Mouse (Mus musculus): Measurements from ENCODE around the gene Hcn3. TPM values are rescaled to one million over a fixed set of nuclear protein-coding genes. Genes with fewer than 3 reads are reported as not detected.
"Not testable (repeated sequence)": the region's sequence is repeated elsewhere in the genome, so short reads cannot be mapped to it uniquely, and the experiment has no call there.

Hcn3 gene
- polyA plus RNA-seq, 1 experiment from 2014 or later = 6.3 TPM

DNA sequence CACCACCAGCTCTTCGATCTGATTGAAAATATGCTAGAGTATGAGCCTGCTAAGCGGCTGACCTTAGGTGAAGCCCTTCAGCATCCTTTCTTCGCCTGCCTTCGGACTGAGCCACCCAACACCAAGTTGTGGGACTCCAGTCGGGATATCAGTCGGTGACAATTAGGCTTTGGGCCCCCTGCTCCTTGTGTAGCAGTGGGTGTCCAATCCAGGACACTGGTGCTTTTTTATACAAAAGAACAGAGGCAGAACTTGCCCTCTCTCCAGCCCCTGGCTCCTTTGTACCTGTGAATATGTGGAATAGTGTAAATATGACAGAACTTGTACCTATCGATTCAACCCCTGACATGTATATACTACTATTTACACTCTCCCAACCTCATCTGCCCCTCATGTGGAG lies 16.4 kb upstream of the Hcn3 start:
- WGBS = 89% methylated on average over 7 of the region's 7 CpGs
- peaks cover 19% of the 10 kb centered on the region for H3K4me1 ChIP-seq
- no peak for DNase-seq (ENCODE audit: low spot score)
- no peak overlapping the region for H3K27ac ChIP-seq (replicated peaks)
- H3K4me3 ChIP-seq = peak overlapping the region; percentile 72; the same call in 1 of the 2 replicates
- H3K27me3 ChIP-seq (ENCODE audit: low read depth, poor library complexity, severe bottlenecking) = no peaks in the 10 kb centered on the region
- peaks cover 81% of the 10 kb centered on the region for H3K36me3 ChIP-seq
- no peaks in the 10 kb centered on the region for H3K9me3 ChIP-seq (replicated peaks)

DNA sequence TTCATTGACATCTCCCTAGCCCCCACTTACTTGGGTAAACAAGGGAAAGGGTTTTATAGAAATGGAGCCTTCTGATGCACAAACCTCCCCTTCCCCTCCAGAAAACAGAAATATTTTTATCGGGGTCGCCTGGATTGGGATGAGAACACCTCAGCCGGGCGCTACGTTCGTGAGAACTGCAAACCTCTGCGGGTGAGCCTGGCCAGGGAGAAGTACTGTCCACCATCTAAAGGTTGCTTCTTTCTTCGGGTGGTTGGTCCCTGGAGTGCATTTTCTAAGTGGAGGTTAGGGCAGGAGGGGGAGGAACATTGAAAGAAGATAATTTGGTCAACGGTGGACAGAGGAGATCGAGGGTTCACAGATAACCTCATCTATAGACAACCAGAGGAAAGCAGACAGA lies 15.5 kb upstream of the Hcn3 start:
- Histone ChIP-seq H3K27me3 (ENCODE audit: low read depth, poor library complexity, severe bottlenecking) (no peaks in the 10 kb centered on the region), H3K27ac (replicated peaks) (no peak overlapping the region), H3K4me1 (peaks cover 19% of the 10 kb centered on the region), H3K36me3 (peaks cover 81% of the 10 kb centered on the region), H3K4me3 (no peak overlapping the region), H3K9me3 (replicated peaks) (no peaks in the 10 kb centered on the region)
- 94% methylated on average over 10 of the region's 10 CpGs for WGBS
- no peak for DNase-seq (ENCODE audit: low spot score)

DNA sequence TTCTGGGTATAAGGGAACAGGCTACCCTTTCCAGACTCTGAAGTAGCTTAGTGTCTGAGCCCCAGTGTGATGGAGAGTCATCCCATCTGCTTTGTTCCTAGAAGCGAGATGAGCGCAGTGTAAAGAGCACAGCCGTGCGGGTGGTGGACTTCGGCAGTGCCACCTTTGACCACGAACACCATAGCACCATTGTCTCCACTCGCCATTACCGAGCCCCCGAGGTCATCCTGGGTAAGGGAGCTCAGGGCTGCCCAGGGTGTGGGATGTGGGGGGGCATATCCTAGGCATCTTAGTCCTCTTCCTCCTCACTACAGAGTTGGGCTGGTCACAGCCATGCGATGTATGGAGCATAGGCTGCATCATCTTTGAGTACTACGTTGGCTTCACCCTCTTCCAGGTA lies 14.8 kb upstream of the Hcn3 start:
- Histone ChIP-seq H3K9me3 (replicated peaks) (no peaks in the 10 kb centered on the region), H3K4me1 (peaks cover 19% of the 10 kb centered on the region), H3K27me3 (ENCODE audit: low read depth, poor library complexity, severe bottlenecking) (no peaks in the 10 kb centered on the region), H3K27ac (replicated peaks) (no peak overlapping the region), H3K4me3 (no peak overlapping the region), H3K36me3 (peaks cover 81% of the 10 kb centered on the region)
- DNase-seq (ENCODE audit: low spot score) = no peak
- WGBS = 95% methylated on average over 11 of the region's 11 CpGs

DNA sequence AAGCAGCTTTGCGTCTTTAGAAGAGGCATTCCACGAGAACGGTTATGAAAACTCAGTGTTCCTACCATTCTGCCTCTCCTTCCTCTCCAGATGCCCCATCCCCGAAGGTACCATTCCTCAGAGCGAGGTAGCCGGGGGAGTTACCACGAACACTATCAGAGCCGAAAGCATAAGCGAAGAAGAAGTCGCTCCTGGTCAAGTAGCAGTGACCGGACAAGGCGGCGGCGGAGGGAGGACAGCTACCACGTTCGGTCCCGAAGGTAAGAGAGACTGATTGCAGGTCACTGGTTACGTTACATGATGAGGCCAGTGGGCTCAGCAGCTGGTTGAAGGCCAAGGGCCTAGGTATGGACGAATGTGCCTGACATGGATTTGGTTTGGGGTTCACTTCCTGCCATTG lies 6.9 kb upstream of the Hcn3 start:
- 95% methylated on average over 19 of the region's 19 CpGs for WGBS
- H3K9me3 ChIP-seq (replicated peaks) = no peaks in the 10 kb centered on the region
- H3K36me3 ChIP-seq = peaks cover 58% of the 10 kb centered on the region
- H3K27me3 ChIP-seq (ENCODE audit: low read depth, poor library complexity, severe bottlenecking) = no peaks in the 10 kb centered on the region
- H3K4me3 ChIP-seq = no peak overlapping the region
- H3K4me1 ChIP-seq = peaks cover 28% of the 10 kb centered on the region
- H3K27ac ChIP-seq (replicated peaks) = no peak overlapping the region
- DNase-seq (ENCODE audit: low spot score) = no peak

DNA sequence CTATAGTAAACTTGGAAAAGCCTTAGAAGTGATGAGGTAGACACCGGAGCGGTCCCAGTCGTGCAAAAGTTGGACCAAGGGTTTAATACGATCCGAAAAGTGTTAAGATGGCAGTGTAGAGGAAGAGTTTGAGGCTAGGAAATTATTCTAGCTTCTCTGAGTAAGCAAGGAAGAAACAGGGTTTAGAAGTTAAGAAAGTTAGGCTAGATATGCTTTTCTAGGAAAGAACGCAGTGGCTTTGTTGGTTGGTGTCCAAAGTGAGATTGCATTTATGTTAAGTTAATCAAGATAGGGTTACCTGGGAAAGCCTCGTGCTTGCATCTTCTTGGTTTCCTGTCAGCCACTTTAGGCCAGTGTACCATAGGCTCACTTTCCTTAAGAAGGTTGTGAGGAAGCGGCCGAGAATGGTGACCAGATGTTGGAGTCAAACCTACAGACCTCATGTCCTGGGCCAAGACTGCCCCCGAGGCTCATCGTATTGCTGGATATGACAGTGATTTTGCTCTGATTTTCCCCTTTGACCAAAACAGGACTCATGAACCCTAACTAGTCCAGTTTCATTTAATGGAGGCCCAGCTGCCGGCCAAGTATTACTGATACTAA lies 5.4 kb upstream of the Hcn3 start:
- H3K4me1 ChIP-seq = peaks cover 29% of the 10 kb centered on the region
- H3K4me3 ChIP-seq = peak overlapping the region; percentile 96
- H3K9me3 ChIP-seq (replicated peaks) = no peaks in the 10 kb centered on the region
- H3K27me3 ChIP-seq (ENCODE audit: low read depth, poor library complexity, severe bottlenecking) = no peaks in the 10 kb centered on the region
- 35% methylated on average over 12 of the region's 12 CpGs for WGBS
- peak overlapping the region; percentile 98 for H3K27ac ChIP-seq (replicated peaks)
- peaks cover 43% of the 10 kb centered on the region for H3K36me3 ChIP-seq
- DNase-seq (ENCODE audit: low spot score) = no peak

DNA sequence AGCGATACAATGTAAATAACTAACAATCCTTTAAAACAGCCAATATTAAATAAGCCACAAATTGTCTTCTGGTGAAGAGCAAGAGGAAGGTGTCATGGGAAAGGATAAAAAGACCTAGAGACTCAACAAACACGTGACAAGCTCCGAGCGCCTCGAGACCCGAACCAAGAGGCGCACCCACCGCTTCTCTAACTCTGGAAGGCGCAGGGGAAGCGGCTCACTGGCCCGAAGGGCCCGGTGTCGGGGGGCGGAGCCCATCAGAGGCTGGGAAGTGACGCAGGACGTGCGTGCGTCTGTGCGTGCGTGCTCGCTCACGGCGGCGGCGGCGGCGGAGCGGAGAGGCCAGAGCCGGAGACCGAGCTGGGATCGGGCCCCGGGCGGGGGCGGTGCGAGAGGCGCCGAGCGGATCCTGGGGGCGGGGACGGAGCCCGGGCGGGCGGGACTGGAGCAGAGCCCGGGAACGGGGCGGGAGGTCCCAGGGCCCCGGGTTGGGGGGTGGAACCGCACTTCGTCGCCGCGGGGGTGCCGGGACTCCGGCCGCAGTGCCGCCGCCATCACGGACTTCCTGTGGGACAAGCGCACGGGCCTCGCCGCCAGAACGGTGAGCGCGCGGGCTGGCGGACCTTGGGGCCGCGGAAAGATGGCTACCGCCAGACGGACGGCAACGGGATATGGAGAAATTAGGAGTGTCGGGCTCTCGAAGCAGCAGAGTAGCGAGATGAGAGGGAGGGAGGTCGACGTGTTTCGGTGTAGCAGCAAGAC lies 4.7 kb upstream of the Hcn3 start, which contains the start of gene Clk2:
TSS of gene Clk2 (plus strand) at position 290 of the 762 bp plus-strand sequence.
- peaks cover 36% of the 10 kb centered on the region for H3K36me3 ChIP-seq
- H3K4me3 ChIP-seq = peak within 1 kb of the TSS; percentile 96
- no peaks in the 10 kb centered on the region for H3K27me3 ChIP-seq (ENCODE audit: low read depth, poor library complexity, severe bottlenecking)
- H3K4me1 ChIP-seq = peaks cover 36% of the 10 kb centered on the region
- peak within 1 kb of the TSS; percentile 98 for H3K27ac ChIP-seq (replicated peaks)
- DNase-seq (ENCODE audit: low spot score) = peak; percentile 97
- no peaks in the 10 kb centered on the region for H3K9me3 ChIP-seq (replicated peaks)
- 1% methylated on average over 79 of the region's 79 CpGs for WGBS

DNA sequence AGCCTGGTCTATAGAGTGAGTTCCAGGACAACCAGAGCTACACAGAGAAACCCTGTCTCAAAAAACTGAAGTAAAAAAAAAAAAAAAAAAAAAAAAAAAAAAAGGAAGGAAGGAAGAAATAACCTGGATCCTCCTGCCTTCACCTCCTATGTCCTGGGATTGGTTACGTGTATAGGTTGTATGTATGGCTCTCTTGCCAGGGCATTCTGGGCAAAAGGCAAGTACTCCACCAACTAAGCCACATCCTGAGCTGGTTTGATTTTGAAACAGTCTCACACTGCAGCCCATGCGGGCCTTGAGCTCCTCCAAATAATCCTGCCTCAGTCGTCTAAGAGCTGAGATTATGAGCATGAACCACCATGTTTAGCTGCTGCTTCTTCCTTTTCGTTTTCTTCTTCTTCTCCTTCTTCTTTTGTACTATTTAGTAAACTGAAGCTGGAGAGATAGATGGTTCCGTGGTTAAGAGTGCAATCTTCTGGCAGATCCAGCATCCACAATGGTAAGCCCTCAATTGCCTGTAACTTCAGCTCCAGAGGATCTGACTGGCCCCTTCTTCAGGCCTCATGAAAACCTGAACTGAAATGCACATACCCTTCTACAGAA lies 3.7 kb upstream of the Hcn3 start:
- H3K36me3 ChIP-seq = peaks cover 26% of the 10 kb centered on the region
- no peaks in the 10 kb centered on the region for H3K9me3 ChIP-seq (replicated peaks)
- H3K27ac ChIP-seq (replicated peaks) = peak overlapping the region; percentile 98
- H3K27me3 ChIP-seq (ENCODE audit: low read depth, poor library complexity, severe bottlenecking) = peaks cover 9% of the 10 kb centered on the region
- DNase-seq (ENCODE audit: low spot score) = no peak
- WGBS = 75% methylated on average over 5 of the region's 5 CpGs
- peak overlapping the region; percentile 96 for H3K4me3 ChIP-seq
- H3K4me1 ChIP-seq = peaks cover 46% of the 10 kb centered on the region

DNA sequence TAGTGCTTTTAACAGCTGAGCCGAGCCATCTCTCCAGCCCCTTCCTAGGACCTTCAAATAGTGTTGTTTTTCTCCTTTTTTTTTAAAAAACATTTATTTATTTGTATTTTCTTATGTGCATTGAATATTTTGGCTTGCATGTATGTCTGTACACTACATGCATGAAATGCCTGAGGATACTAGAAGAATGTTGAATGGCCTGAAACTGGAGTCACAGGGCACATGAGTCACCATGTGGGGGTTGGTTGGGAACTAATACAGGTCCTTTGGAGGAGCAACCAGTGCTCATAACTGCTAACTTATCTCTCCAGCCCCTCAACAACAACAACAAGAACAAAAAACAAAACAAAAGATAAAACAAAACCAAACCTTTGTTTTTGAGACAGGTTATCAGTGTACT lies 3.1 kb upstream of the Hcn3 start:
- Histone ChIP-seq H3K4me1 (peaks cover 52% of the 10 kb centered on the region), H3K27ac (replicated peaks) (no peak overlapping the region), H3K4me3 (no peak overlapping the region), H3K27me3 (ENCODE audit: low read depth, poor library complexity, severe bottlenecking) (peaks cover 15% of the 10 kb centered on the region), H3K36me3 (peaks cover 20% of the 10 kb centered on the region), H3K9me3 (replicated peaks) (no peaks in the 10 kb centered on the region)
- 83% methylated on average over 1 of the region's 1 CpGs for WGBS
- DNase-seq (ENCODE audit: low spot score) = no peak

DNA sequence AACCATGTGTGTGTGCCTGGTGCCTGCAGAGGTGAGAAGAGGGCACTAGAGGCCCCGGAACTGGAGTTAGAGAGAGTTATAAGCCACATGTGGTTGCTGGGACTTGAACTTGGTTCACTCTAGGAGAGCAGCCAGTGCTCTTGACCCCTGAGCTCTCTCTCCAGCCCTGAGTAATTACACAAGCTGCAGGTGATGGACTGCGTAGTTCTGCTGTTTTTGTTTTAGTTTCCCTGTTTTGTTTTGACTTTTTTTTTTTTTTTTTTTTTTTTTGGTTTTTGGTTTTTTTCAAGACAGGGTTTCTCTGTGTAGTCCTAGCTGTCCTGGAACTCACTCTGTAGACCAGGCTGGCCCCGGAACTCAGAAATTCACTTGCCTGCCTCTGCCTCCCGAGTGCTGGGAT lies 1.8 kb upstream of the Hcn3 start:
- H3K4me1 ChIP-seq = peaks cover 53% of the 10 kb centered on the region

DNA sequence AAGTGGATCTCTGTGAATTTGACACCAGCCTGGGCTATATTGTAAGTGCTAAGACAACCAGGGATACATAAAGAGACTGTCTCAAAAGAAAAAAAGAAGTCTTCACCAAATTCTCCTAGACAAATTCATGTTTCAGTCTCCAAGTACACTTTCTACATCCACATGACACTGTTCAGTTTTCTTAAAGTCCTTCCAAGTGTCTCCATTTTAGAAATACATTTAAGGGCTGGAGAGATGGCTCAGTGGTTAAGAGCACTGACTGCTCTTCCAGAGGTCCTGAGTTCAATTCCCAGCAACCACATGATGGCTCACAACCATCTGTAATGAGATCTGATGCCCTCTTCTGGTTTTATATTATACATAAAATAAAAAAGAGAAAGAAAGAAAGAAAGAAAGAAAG lies 1.2 kb upstream of the Hcn3 start:
- DNase-seq (ENCODE audit: low spot score); H3K27ac ChIP-seq (replicated peaks); H3K9me3 ChIP-seq (replicated peaks); H3K4me3 ChIP-seq; H3K36me3 ChIP-seq: not testable (repeated sequence)
- Histone ChIP-seq H3K4me1 (peaks cover 48% of the 10 kb centered on the region), H3K27me3 (ENCODE audit: low read depth, poor library complexity, severe bottlenecking) (peaks cover 18% of the 10 kb centered on the region)

More for the DNA sequence above, 1.8 kb upstream of the Hcn3 start:
- Histone ChIP-seq H3K36me3 (peaks cover 7% of the 10 kb centered on the region), H3K9me3 (replicated peaks) (no peaks in the 10 kb centered on the region), H3K27ac (replicated peaks) (no peak overlapping the region), H3K27me3 (ENCODE audit: low read depth, poor library complexity, severe bottlenecking) (peaks cover 18% of the 10 kb centered on the region), H3K4me3 (no peak overlapping the region)
- WGBS = 88% methylated on average over 4 of the region's 4 CpGs
- no peak for DNase-seq (ENCODE audit: low spot score)

DNA sequence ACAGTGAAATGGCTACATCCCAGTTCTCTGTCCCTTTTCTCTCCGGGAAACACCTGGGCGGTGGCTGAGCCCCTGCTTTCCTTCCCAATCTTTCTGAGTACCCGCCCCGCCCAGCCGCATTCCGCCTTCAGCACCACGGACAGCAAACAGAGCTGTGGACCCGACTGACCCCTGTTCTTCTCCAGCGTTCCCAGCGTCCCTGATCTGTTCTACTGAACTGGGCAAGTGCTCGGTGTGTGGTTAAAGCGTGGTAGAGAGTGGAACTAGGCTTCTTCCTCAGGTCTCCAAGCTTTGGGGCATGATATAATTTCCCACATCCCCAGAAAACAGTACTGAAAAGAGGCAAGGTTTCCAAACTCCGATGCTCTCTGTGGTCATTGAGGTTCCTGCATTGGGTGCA lies 785 bp downstream of the Hcn3 start:
- H3K4me3 ChIP-seq = peak overlapping the region; percentile 82
- peaks cover 34% of the 10 kb centered on the region for H3K4me1 ChIP-seq
- WGBS = 2% methylated on average over 13 of the region's 13 CpGs
- H3K27me3 ChIP-seq (ENCODE audit: low read depth, poor library complexity, severe bottlenecking) = peaks cover 18% of the 10 kb centered on the region
- H3K27ac ChIP-seq (replicated peaks) = peak overlapping the region; percentile 82
- peak; percentile 74 for DNase-seq (ENCODE audit: low spot score)
- no peaks in the 10 kb centered on the region for H3K9me3 ChIP-seq (replicated peaks)
- no peaks in the 10 kb centered on the region for H3K36me3 ChIP-seq

DNA sequence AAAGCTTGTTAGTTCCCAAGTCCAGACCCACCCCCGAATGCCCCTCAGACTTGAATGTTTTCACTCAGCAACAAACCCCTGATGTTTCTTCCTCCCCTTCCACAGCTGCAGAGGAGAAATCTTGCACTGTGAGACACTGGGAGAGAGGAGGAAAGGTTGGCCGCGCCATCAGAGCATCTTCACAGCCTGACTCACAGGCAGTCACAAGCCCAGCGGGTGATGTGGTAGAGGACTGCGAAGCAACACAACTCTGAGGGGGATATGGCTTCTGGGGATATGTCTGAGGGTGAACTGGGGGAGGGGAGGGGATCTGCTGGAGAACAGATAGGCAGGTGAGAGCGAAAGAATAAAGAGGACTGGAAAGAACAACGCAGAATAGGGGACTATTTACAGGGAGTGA lies 1.3 kb downstream of the Hcn3 start:
- Histone ChIP-seq H3K4me1 (peaks cover 28% of the 10 kb centered on the region), H3K4me3 (peak overlapping the region; percentile 82; the same call in 1 of the 2 replicates), H3K9me3 (replicated peaks) (no peaks in the 10 kb centered on the region), H3K27ac (replicated peaks) (no peak overlapping the region), H3K36me3 (no peaks in the 10 kb centered on the region), H3K27me3 (ENCODE audit: low read depth, poor library complexity, severe bottlenecking) (peaks cover 18% of the 10 kb centered on the region)
- WGBS = 24% methylated on average over 7 of the region's 7 CpGs
- DNase-seq (ENCODE audit: low spot score) = no peak

DNA sequence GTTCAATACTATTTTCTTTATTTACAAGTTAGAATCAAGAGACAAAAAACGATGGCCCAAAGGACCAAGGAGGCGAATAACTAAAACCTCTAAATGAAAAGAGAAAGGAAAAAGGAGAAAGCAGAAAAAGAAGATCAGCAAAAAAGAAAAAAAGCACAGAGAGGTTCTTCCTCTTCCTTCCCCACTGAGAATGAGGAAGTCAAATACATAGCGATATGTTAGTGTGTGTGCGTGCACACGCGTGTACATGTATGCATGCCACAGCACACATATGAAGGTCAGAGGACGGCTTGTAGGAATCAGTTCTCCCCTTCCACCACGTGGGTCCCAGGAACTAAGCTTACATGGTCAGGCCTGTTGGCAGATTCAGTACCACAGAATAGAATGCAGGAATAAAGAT lies 3.0 kb downstream of the Hcn3 start:
- Histone ChIP-seq H3K9me3 (replicated peaks) (no peaks in the 10 kb centered on the region), H3K36me3 (0 out of 2 replicates have a peak, but pooled peaks cover 5% of the 10 kb centered on the region), H3K27ac (replicated peaks) (no peak overlapping the region), H3K4me3 (no peak overlapping the region), H3K27me3 (ENCODE audit: low read depth, poor library complexity, severe bottlenecking) (peaks cover 23% of the 10 kb centered on the region), H3K4me1 (peaks cover 28% of the 10 kb centered on the region)
- 90% methylated on average over 8 of the region's 8 CpGs for WGBS
- DNase-seq (ENCODE audit: low spot score) = no peak

Data from midbrain, embryonic 10.5 days (tissue).